32 mouse cellular contexts compared by ENCODE assay signal in genomic region chr9:123274674-123275073, GRCm38 (mm10). TPM values are rescaled to one million over a fixed set of nuclear protein-coding genes. Genes with fewer than 3 reads are reported as not detected.
DNase-seq lines count a peak whose midpoint lies in the region; ATAC-seq lines count a peak whose summit lies in the region.
"Had no signal": no experiment of that assay in that cellular context is flagged by ENCODE, and none has a peak within 500 bp of the region (broad histone marks: within the 10 kb centered on the region; RNA-seq: fewer than 3 reads in every experiment).

No protein-coding gene starts in this region.

- H3K4me1 ChIP-seq in limb, embryonic 12.5 days (replicated peaks), result no peaks in the 10 kb centered on the region
- H3K4me1 ChIP-seq in limb, embryonic 10.5 days, result no peaks in the 10 kb centered on the region
- H3K4me1 ChIP-seq in megakaryocyte, embryonic 14.5 days, result peaks cover 100% of the 10 kb centered on the region
- H3K4me1 ChIP-seq: embryonic facial prominence, embryonic 10.5 days; embryonic facial prominence, embryonic 13.5 days; forebrain, embryonic 13.5 days; heart, embryonic 12.5 days; heart, embryonic 15.5 days; hindbrain, embryonic 10.5 days; hindbrain, embryonic 13.5 days had no signal

- no peak overlapping the region for H3K27ac ChIP-seq in limb, embryonic 12.5 days
- no peak overlapping the region for H3K27ac ChIP-seq in limb, embryonic 10.5 days
- H3K27ac ChIP-seq: embryonic facial prominence, embryonic 10.5 days; embryonic facial prominence, embryonic 13.5 days; forebrain, embryonic 13.5 days; heart, embryonic 15.5 days; hindbrain, embryonic 10.5 days; hindbrain, embryonic 13.5 days had no signal

- no peaks in the 10 kb centered on the region for H3K36me3 ChIP-seq in limb, embryonic 12.5 days
- H3K36me3 ChIP-seq in limb, embryonic 10.5 days, result no peaks in the 10 kb centered on the region
- H3K36me3 ChIP-seq in megakaryocyte, embryonic 14.5 days (replicated peaks; ENCODE audit: low read length), result peaks cover 23% of the 10 kb centered on the region
- H3K36me3 ChIP-seq: embryonic facial prominence, embryonic 10.5 days; embryonic facial prominence, embryonic 13.5 days; G1E; heart, embryonic 12.5 days; heart, embryonic 15.5 days; hindbrain, embryonic 10.5 days; hindbrain, embryonic 13.5 days had no signal

- DNase-seq in limb, embryonic 10.5 days (ENCODE audit: low spot score), result no peak
- DNase-seq in yolk sac, embryonic 10.5 days (ENCODE audit: low spot score), result no peak
- DNase-seq: adrenal gland, adult 2 months; adrenal gland, postnatal 14 days; B cell, adult 2 months; cerebellum, adult 11 months; cerebellum, adult 2 months; cerebellum, adult 9-11 months; cerebellum, postnatal 25 days; embryo, embryonic 11 days; gastrocnemius, postnatal 10 days; gastrocnemius, postnatal 36 days; heart, postnatal 10 days; heart, postnatal 36 days had no signal

- no peaks in the 10 kb centered on the region for H3K9me3 ChIP-seq in limb, embryonic 12.5 days
- no peaks in the 10 kb centered on the region for H3K9me3 ChIP-seq in limb, embryonic 10.5 days (replicated peaks)
- H3K9me3 ChIP-seq in megakaryocyte, embryonic 14.5 days, result no peaks in the 10 kb centered on the region
- H3K9me3 ChIP-seq: embryonic facial prominence, embryonic 10.5 days; embryonic facial prominence, embryonic 13.5 days; forebrain, embryonic 13.5 days; G1E; heart, embryonic 12.5 days; heart, embryonic 15.5 days; hindbrain, embryonic 10.5 days; hindbrain, embryonic 13.5 days had no signal

- no peak overlapping the region for H3K9ac ChIP-seq in limb, embryonic 12.5 days (replicated peaks)
- H3K9ac ChIP-seq: embryonic facial prominence, embryonic 13.5 days; forebrain, embryonic 13.5 days; heart, embryonic 12.5 days; heart, embryonic 15.5 days; hindbrain, embryonic 13.5 days had no signal

- 82% methylated on average over 5 of the region's 5 CpGs for WGBS in limb, embryonic 12.5 days
- 81% methylated on average over 5 of the region's 5 CpGs for WGBS in limb, embryonic 10.5 days

- H3K4me3 ChIP-seq in limb, embryonic 12.5 days (replicated peaks), result no peak overlapping the region
- H3K4me3 ChIP-seq in limb, embryonic 10.5 days, result no peak overlapping the region
- peak overlapping the region; percentile 84 for H3K4me3 ChIP-seq in megakaryocyte, embryonic 14.5 days (replicated peaks)
- H3K4me3 ChIP-seq: embryonic facial prominence, embryonic 10.5 days; embryonic facial prominence, embryonic 13.5 days; erythroblast, embryonic 14.5 days; forebrain, embryonic 13.5 days; heart, embryonic 12.5 days; heart, embryonic 15.5 days; hindbrain, embryonic 10.5 days; hindbrain, embryonic 13.5 days had no signal

- H3K4me2 ChIP-seq in limb, embryonic 12.5 days, result no peak overlapping the region
- H3K4me2 ChIP-seq: embryonic facial prominence, embryonic 13.5 days; forebrain, embryonic 13.5 days; heart, embryonic 12.5 days; heart, embryonic 15.5 days; hindbrain, embryonic 13.5 days had no signal

- 0 out of 2 replicates have a peak, but pooled peaks have one; percentile 26 for ATAC-seq in limb, embryonic 12.5 days (ENCODE audit: insufficient number of reproducible peaks, insufficient read depth, low FRiP score, low TSS enrichment, low read depth)
- ATAC-seq in megakaryocyte, adult 5-6 weeks (ENCODE audit: poor library complexity, severe bottlenecking), result no peak
- peak; percentile 35 for ATAC-seq in megakaryocyte-erythroid progenitor cell, adult 5-6 weeks (replicated peaks; ENCODE audit: low FRiP score, low TSS enrichment, poor library complexity, severe bottlenecking)
- ATAC-seq: forebrain, embryonic 13.5 days; forebrain, embryonic 16.5 days; hindbrain, embryonic 16.5 days had no signal

- H3K27me3 ChIP-seq in limb, embryonic 12.5 days, result no peaks in the 10 kb centered on the region
- H3K27me3 ChIP-seq in limb, embryonic 10.5 days (ENCODE audit: low read depth, poor library complexity, severe bottlenecking), result no peaks in the 10 kb centered on the region
- H3K27me3 ChIP-seq in megakaryocyte, embryonic 14.5 days (replicated peaks), result no peaks in the 10 kb centered on the region
- H3K27me3 ChIP-seq: CH12.LX; embryonic facial prominence, embryonic 13.5 days; forebrain, embryonic 13.5 days; heart, embryonic 12.5 days; heart, embryonic 15.5 days; hindbrain, embryonic 13.5 days had no signal

RNA-seq across cellular contexts. Expression of gene Tmem158, which starts 14.1 kb away (rescaled TPM):
- 15.3 and 17.0 TPM in 2 replicates for polyA plus RNA-seq in limb, embryonic 12.5 days (2016; fragmentation: Nextera tagmentation; extraction: Ambion mirVana)
- 4.2 and 4.9 TPM in 2 replicates for polyA plus RNA-seq in limb, embryonic 10.5 days (2016; fragmentation: Nextera tagmentation; extraction: Ambion mirVana)
- 337 and 1,592 TPM in 2 replicates for polyA plus RNA-seq in megakaryocyte, embryonic 14.5 days (2012; ENCODE audit: insufficient read depth, low replicate concordance)
- 0.22 TPM in 1 of 2 replicates, not detected in the other for total RNA-seq in megakaryocyte, adult 5-6 weeks (2015)
- total RNA-seq in megakaryocyte, adult 5-6 weeks (2017), result not detected in 2 replicates
- 0.85 and 2.1 TPM in 2 replicates for total RNA-seq in megakaryocyte-erythroid progenitor cell, adult 5-6 weeks (2014; fragmentation: Nextera tagmentation)
- total RNA-seq in megakaryocyte-erythroid progenitor cell, adult 5-6 weeks (2017), result 4.3 TPM in 1 of 2 replicates, not detected in the other
- total RNA-seq: G1E had no signal
- polyA plus RNA-seq: G1E had no signal

RNA-seq across cellular contexts. Expression of gene Cdcp1, which starts 58.8 kb away (rescaled TPM):
- 3.6 and 3.8 TPM in 2 replicates for polyA plus RNA-seq in limb, embryonic 12.5 days (2016; fragmentation: Nextera tagmentation; extraction: Ambion mirVana)
- polyA plus RNA-seq in limb, embryonic 10.5 days (2016; fragmentation: Nextera tagmentation; extraction: Ambion mirVana), result 2.8 and 3.5 TPM in 2 replicates
- 0.91 TPM in 1 of 2 replicates, not detected in the other for polyA plus RNA-seq in megakaryocyte, embryonic 14.5 days (2012; ENCODE audit: insufficient read depth, low replicate concordance)
- not detected in 2 replicates for total RNA-seq in megakaryocyte, adult 5-6 weeks (2015)
- not detected in 2 replicates for total RNA-seq in megakaryocyte, adult 5-6 weeks (2017)
- total RNA-seq in megakaryocyte-erythroid progenitor cell, adult 5-6 weeks (2014; fragmentation: Nextera tagmentation), result 0.57 and 1.2 TPM in 2 replicates
- total RNA-seq in megakaryocyte-erythroid progenitor cell, adult 5-6 weeks (2017), result 0.38 and 0.72 TPM in 2 replicates
- total RNA-seq: gastrocnemius, adult 18-20 months; gastrocnemius, postnatal 10 days; granulocyte monocyte progenitor cell, adult 5-6 weeks had no signal
- polyA plus RNA-seq: erythroblast, embryonic 14.5 days; forebrain, embryonic 13.5 days; G1E had no signal

Comparison
In these comparisons a context has a peak if more than half of its experiments do, and no peak if none do; other contexts are left out.
1. RNA of gene Tmem158, which starts 14.1 kb away (polyA plus RNA-seq): 337 to 1,592 TPM in megakaryocyte, embryonic 14.5 days; 15.3 to 17.0 TPM in limb, embryonic 12.5 days and 4.2 to 4.9 TPM in limb, embryonic 10.5 days; every median in the first group is over 10 times any median in the second.